Mouse (Mus musculus) intestine, embryonic 14.5 days (tissue): ENCODE data around the gene Prkci. TPM values are rescaled to one million over a fixed set of nuclear protein-coding genes. Genes with fewer than 3 reads are reported as not detected.

Source experiments
- ATAC-seq: fragments of 200-750 bp; cut with Nextera tagmentation; replicated peaks from 2 replicates; pipeline ENCODE4 v1.8.0; 2017; ENCODE audit warnings: low read depth, moderate number of reproducible peaks, moderate TSS enrichment, moderate library complexity; ENCODE audit not compliant: low FRiP score, low TSS enrichment
- DNase-seq: peaks from one replicate; pipeline ENCODE4 v3.0.0-alpha.2; 2018; ENCODE audit warnings: low spot score
- H3K27ac ChIP-seq: fragments of 300-500 bp; sonication (generic); 2 replicates; pipeline ENCODE4 v1.5.1; 2014; ENCODE audit warnings: low read depth, mild to moderate bottlenecking, control low read depth
- H3K27me3 ChIP-seq: fragments of 300-500 bp; sonication (generic); replicated peaks from 2 replicates; pipeline ENCODE4 v1.6.1; 2014; ENCODE audit warnings: low read length, control low read depth; ENCODE audit not compliant: control insufficient read depth, insufficient read depth
- H3K36me3 ChIP-seq: fragments of 300-500 bp; sonication (generic); 2 replicates; pipeline ENCODE4 v1.6.1; 2014; ENCODE audit warnings: low read length, control low read depth; ENCODE audit not compliant: control insufficient read depth, insufficient read depth
- H3K4me1 ChIP-seq: fragments of 300-500 bp; sonication (generic); replicated peaks from 2 replicates; pipeline ENCODE4 v1.6.1; 2014; ENCODE audit warnings: low read length, control low read depth, mixed read lengths; ENCODE audit not compliant: control insufficient read depth, insufficient read depth
- H3K4me2 ChIP-seq: fragments of 300-500 bp; sonication (generic); 2 replicates; pipeline ENCODE4 v1.6.1; 2014; ENCODE audit warnings: low read length
- H3K4me3 ChIP-seq: fragments of 300-500 bp; sonication (generic); 2 replicates; pipeline ENCODE4 v1.5.1; 2014; ENCODE audit warnings: low read depth, low read length, control low read depth, mixed read lengths
- H3K9ac ChIP-seq: fragments of 300-500 bp; sonication (generic); 2 replicates; pipeline ENCODE4 v1.6.1; 2014; ENCODE audit warnings: mild to moderate bottlenecking, low read length
- H3K9me3 ChIP-seq: fragments of 300-500 bp; sonication (generic); 2 replicates; pipeline ENCODE4 v1.6.1; 2016; ENCODE audit warnings: low read length, control low read depth; ENCODE audit not compliant: control insufficient read depth
- WGBS: fragments of 180-500 bp; shearing (Covaris S2); extraction: QIAGEN DNeasy Blood & Tissue Kit; methylation state at CpG from one replicate; pipeline ENCODE4 v1.1.7; 2014; 5-methylcytosine and 5-hydroxymethylcytosine counted together
- polyA plus RNA-seq: library from polyadenylated mRNA; unstranded; fragments of >200 nt; fragmentation: Nextera tagmentation; extraction: Ambion mirVana; gene quantifications from 2 replicates; pipeline ENCODE4 v1.2.1, GENCODE M21; 2014

The Prkci gene
- polyA plus RNA-seq, 1 experiment from 2014 or later: 48.0 TPM

GRCm38 (mm10) chr3:31061103-31061785 is 65.7 kb downstream of the Prkci start:
- Histone ChIP-seq H3K27ac (peak overlapping the region; percentile 43; the same call in 1 of the 2 replicates), H3K36me3 (no peaks in the 10 kb centered on the region), H3K9me3 (no peaks in the 10 kb centered on the region), H3K9ac (no peak overlapping the region), H3K4me3 (no peak overlapping the region), H3K4me2 (no peak overlapping the region), H3K4me1 (peaks cover 3% of the 10 kb centered on the region; the same call in 1 of the 2 replicates), H3K27me3 (no peaks in the 10 kb centered on the region)
- no peak for ATAC-seq
- no peak for DNase-seq
- WGBS: 63% methylated on average over 20 of the region's 20 CpGs

DNA sequence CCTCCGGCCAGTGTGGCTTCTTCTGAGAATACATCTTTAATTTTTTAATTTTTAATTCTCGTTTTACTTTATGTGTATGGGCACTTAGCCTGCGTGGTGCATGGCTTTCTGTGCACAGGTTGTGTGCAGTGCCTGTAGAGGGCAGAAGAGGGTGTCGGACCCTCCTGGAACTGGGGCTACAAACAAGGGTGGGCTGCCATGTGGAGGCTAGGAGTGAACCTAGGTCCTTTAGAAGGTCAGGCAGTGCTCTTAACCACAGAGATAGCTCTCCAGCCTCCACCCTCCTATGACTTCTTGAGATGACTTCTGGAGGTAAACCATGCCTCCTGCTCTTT is 66.2 kb downstream of the Prkci start:
- Histone ChIP-seq H3K4me2 (no peak overlapping the region), H3K36me3 (no peaks in the 10 kb centered on the region), H3K27me3 (no peaks in the 10 kb centered on the region), H3K9ac (no peak overlapping the region), H3K4me3 (no peak overlapping the region), H3K27ac (peak overlapping the region; percentile 43; the same call in 1 of the 2 replicates), H3K4me1 (peaks cover 3% of the 10 kb centered on the region; the same call in 1 of the 2 replicates), H3K9me3 (no peaks in the 10 kb centered on the region)
- 75% methylated on average over 4 of the region's 4 CpGs for WGBS
- DNase-seq (no peak), ATAC-seq (no peak)

GRCm38 (mm10) chr3:31062325-31062724 is 66.8 kb downstream of the Prkci start:
- Histone ChIP-seq H3K36me3 (no peaks in the 10 kb centered on the region), H3K9me3 (no peaks in the 10 kb centered on the region), H3K4me2 (no peak overlapping the region), H3K27ac (no peak overlapping the region), H3K4me1 (peaks cover 3% of the 10 kb centered on the region; the same call in 1 of the 2 replicates), H3K9ac (no peak overlapping the region), H3K27me3 (no peaks in the 10 kb centered on the region), H3K4me3 (no peak overlapping the region)
- DNase-seq (no peak), ATAC-seq (no peak)
- WGBS: 85% methylated on average over 7 of the region's 7 CpGs

DNA sequence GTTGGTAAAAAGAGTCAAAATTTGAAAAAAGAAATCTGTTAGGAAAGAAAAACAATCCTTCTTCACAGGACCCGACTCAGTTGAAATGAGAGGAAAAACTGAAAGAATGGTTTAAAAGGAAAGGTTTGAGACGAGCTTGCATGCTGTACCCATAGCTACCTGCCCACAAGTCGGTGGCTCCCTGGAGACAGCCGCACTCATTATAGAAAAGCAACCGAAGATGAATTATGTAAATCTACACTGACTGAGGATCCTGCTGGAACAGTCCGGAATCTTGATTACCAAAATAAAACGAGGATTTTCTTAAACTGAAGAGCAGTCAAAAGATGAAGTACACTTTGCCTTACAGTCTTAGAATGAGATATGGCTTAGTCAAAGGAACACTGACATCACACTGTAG is 72.9 kb downstream of the Prkci start:
- Histone ChIP-seq H3K9me3 (no peaks in the 10 kb centered on the region), H3K36me3 (no peaks in the 10 kb centered on the region), H3K27me3 (no peaks in the 10 kb centered on the region), H3K4me2 (no peak overlapping the region), H3K4me3 (no peak overlapping the region), H3K9ac (no peak overlapping the region), H3K27ac (no peak overlapping the region), H3K4me1 (no peaks in the 10 kb centered on the region)
- no peak for DNase-seq
- ATAC-seq: no peak
- WGBS: 83% methylated on average over 7 of the region's 7 CpGs

- Histone ChIP-seq H3K36me3 (no peaks in the 10 kb centered on the region), H3K27me3 (no peaks in the 10 kb centered on the region), H3K4me2 (no peak overlapping the region), H3K9me3 (no peaks in the 10 kb centered on the region), H3K27ac (no peak overlapping the region), H3K4me3 (no peak overlapping the region), H3K4me1 (no peaks in the 10 kb centered on the region), H3K9ac (no peak overlapping the region)
- 88% methylated on average over 14 of the region's 14 CpGs for WGBS
- ATAC-seq: no peak
- no peak for DNase-seq
These were observed 76.3 kb downstream of the Prkci start for GRCm38 (mm10) chr3:31071804-31072203.

DNA sequence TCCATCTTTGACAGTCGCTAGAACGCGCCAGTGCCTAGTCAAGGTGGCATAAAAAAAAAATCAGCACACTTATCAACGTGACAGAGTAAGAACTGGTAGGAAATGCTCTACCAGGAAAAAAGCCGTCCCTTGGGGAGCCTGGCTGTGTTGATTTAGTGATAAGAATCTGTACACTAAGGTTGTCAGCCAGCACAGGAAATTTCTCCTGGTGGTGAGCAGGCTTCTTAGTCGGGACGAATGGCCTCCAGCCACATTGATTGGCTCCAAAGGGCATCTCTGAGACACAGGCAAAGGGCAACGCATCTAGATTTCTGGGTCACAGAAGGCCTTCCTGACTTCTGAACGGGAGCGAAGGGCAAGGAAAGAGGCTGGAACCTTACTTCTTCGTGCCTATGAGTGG is 80.3 kb downstream of the Prkci start:
- H3K9ac ChIP-seq: no peak overlapping the region
- no peaks in the 10 kb centered on the region for H3K4me1 ChIP-seq
- no peaks in the 10 kb centered on the region for H3K27me3 ChIP-seq
- no peaks in the 10 kb centered on the region for H3K9me3 ChIP-seq
- H3K4me2 ChIP-seq: no peak overlapping the region
- no peaks in the 10 kb centered on the region for H3K36me3 ChIP-seq
- whole genome bisulfite sequencing: 47% methylated on average over 11 of the region's 11 CpGs
- peak; percentile 36; the same call in 1 of the 2 replicates for ATAC-seq
- no peak overlapping the region for H3K4me3 ChIP-seq
- DNase-seq: no peak
- no peak overlapping the region for H3K27ac ChIP-seq

DNA sequence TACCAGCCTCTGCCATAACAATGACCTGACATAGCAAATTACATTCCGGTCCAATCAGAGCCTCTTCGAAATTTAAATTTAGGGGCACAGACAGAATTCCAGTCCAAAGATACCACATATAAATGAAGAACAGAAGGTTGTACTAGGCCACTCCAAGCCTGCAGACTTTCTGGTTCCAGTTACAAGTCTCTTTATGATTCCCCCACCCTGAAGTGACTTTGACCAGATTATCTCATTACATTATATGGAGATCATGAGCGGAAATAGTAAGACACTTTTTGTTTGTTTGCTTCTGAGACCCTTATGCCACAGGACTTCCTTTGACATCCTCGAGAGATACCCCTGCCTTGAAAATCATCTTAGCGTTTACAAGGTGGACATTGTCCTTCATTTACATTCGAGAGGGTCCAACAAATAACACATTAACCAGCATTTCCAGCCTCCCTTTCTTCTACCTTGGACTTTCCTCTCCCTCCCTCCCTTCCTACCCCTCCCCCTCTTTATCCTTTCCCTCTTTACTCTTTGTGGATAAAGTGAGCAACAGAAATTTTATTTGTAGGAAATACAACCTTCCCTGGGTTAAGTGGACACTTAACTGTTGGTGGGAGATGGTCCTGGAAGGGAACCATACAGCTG is 81.6 kb downstream of the Prkci start:
- Histone ChIP-seq H3K4me2 (no peak overlapping the region), H3K4me3 (no peak overlapping the region), H3K9me3 (no peaks in the 10 kb centered on the region), H3K4me1 (no peaks in the 10 kb centered on the region), H3K36me3 (no peaks in the 10 kb centered on the region), H3K27me3 (no peaks in the 10 kb centered on the region), H3K27ac (no peak overlapping the region), H3K9ac (no peak overlapping the region)
- ATAC-seq (no peak), DNase-seq (no peak)
- WGBS: 80% methylated on average over 6 of the region's 6 CpGs

GRCm38 (mm10) chr3:31079450-31079849 is 83.9 kb downstream of the Prkci start:
- WGBS: 58% methylated on average over 10 of the region's 10 CpGs
- no peak overlapping the region for H3K27ac ChIP-seq
- H3K4me1 ChIP-seq: peaks cover 9% of the 10 kb centered on the region; the same call in 1 of the 2 replicates
- H3K9ac ChIP-seq: no peak overlapping the region
- no peak overlapping the region for H3K4me3 ChIP-seq
- no peaks in the 10 kb centered on the region for H3K27me3 ChIP-seq
- DNase-seq (no peak), ATAC-seq (no peak)
- H3K36me3 ChIP-seq: no peaks in the 10 kb centered on the region
- no peak overlapping the region for H3K4me2 ChIP-seq
- no peaks in the 10 kb centered on the region for H3K9me3 ChIP-seq
